ENCODE assay signal across 18 mouse cellular contexts in genomic region chr3:130401560-130401852, GRCm38 (mm10).
DNase-seq lines count a peak whose midpoint lies in the region; ATAC-seq and TF ChIP-seq lines count a peak whose summit lies in the region.
"Had no signal": no experiment of that assay in that cellular context is flagged by ENCODE, and none has a peak within 500 bp of the region (broad histone marks: within the 10 kb centered on the region; RNA-seq: fewer than 3 reads in every experiment).

No protein-coding gene starts in this region.

- intact Hi-C loops in heart, adult 2 months (cut with DNase I), result no loop called here

- no peak for TF ChIP-seq EP300 in heart, adult 2 months (IDR thresholded peaks at IDR 0.05; ENCODE audit: insufficient read depth, low read depth, low read length)

- no peaks in the 10 kb centered on the region for H3K9me3 ChIP-seq in lung, embryonic 16.5 days (ENCODE audit: control insufficient read depth, low read length)
- H3K9me3 ChIP-seq: forebrain, embryonic 12.5 days had no signal

- 60% methylated on average over 1 of the region's 1 CpGs for WGBS in heart, adult 2 months
- WGBS in lung, embryonic 16.5 days, result 70% methylated on average over 1 of the region's 1 CpGs

- no peak for TF ChIP-seq CTCF in heart, adult 2 months (IDR thresholded peaks at IDR 0.05)

- H3K27me3 ChIP-seq in heart, adult 2 months (ENCODE audit: control insufficient read depth, insufficient read depth, low read length), result no peaks in the 10 kb centered on the region
- no peaks in the 10 kb centered on the region for H3K27me3 ChIP-seq in lung, embryonic 16.5 days (ENCODE audit: control insufficient read depth, insufficient read depth, low read depth, low read length)
- H3K27me3 ChIP-seq: forebrain, embryonic 12.5 days had no signal

- DNase-seq in heart, adult 2 months, result no peak
- no peak for DNase-seq in heart, adult 18-20 months
- DNase-seq in lung, postnatal 14 days, result no peak
- peak; percentile 42 for DNase-seq in embryo, embryonic 11 days
- DNase-seq in layer of hippocampus, adult 9-11 months, result no peak
- DNase-seq in lung, postnatal 10 days, result no peak
- DNase-seq: cerebellum, adult 18-20 months; gastrocnemius, postnatal 36 days; heart, postnatal 36 days; layer of hippocampus, postnatal 36 days; right cerebral cortex, postnatal 4 days had no signal

- no peaks in the 10 kb centered on the region for H3K79me2 ChIP-seq in heart, adult 2 months (replicated peaks; ENCODE audit: control insufficient read depth, insufficient read depth, low read length)

- TF ChIP-seq POLR2A in heart, adult 2 months (IDR thresholded peaks at IDR 0.05; ENCODE audit: insufficient read depth, low read depth, low read length), result no peak

- no peak overlapping the region; the same call in 1 of the 2 replicates for H3K4me2 ChIP-seq in lung, embryonic 16.5 days (ENCODE audit: low read depth, low read length)
- H3K4me2 ChIP-seq: forebrain, embryonic 12.5 days; lung, embryonic 14.5 days had no signal

- H3K9ac ChIP-seq in heart, adult 2 months (ENCODE audit: low read depth, low read length), result no peak overlapping the region
- no peak overlapping the region for H3K9ac ChIP-seq in lung, embryonic 16.5 days (ENCODE audit: low read length)
- H3K9ac ChIP-seq: forebrain, embryonic 12.5 days; lung, embryonic 14.5 days had no signal

- ATAC-seq in lung, embryonic 16.5 days (ENCODE audit: low read depth), result no peak
- ATAC-seq in megakaryocyte progenitor cell, adult 5-6 weeks (replicated peaks; ENCODE audit: poor library complexity), result peak; percentile 57
- ATAC-seq: activated CD4-positive, CD25-positive, alpha-beta regulatory T cell, adult 4 months; inflammation-experienced regulatory T-cells, adult 6 months had no signal

- peaks cover 2% of the 10 kb centered on the region for H3K4me1 ChIP-seq in heart, adult 2 months (ENCODE audit: control insufficient read depth, insufficient read depth, low read length)
- H3K4me1 ChIP-seq in lung, embryonic 16.5 days (replicated peaks; ENCODE audit: control insufficient read depth, insufficient read depth, low read length), result no peaks in the 10 kb centered on the region

- no peaks in the 10 kb centered on the region for H3K36me3 ChIP-seq in heart, adult 2 months (ENCODE audit: control insufficient read depth, insufficient read depth, low read length)
- no peaks in the 10 kb centered on the region for H3K36me3 ChIP-seq in lung, embryonic 16.5 days (ENCODE audit: control insufficient read depth, insufficient read depth, low read length)
- H3K36me3 ChIP-seq: forebrain, embryonic 12.5 days had no signal

- H3K4me3 ChIP-seq in heart, adult 2 months, result no peak overlapping the region; the same call in 1 of the 2 replicates
- H3K4me3 ChIP-seq in lung, embryonic 16.5 days (ENCODE audit: low read length), result no peak overlapping the region
- H3K4me3 ChIP-seq: forebrain, embryonic 12.5 days had no signal

- peak overlapping the region; percentile 52 for H3K27ac ChIP-seq in heart, adult 2 months
- H3K27ac ChIP-seq in lung, embryonic 16.5 days (ENCODE audit: low read length), result peak overlapping the region; percentile 60; the same call in 1 of the 2 replicates
- H3K27ac ChIP-seq: forebrain, embryonic 12.5 days; kidney, postnatal 0 days had no signal
